Mouse (Mus musculus) forebrain, postnatal 0 days (tissue): ENCODE results near the gene Chid1. TPM values are rescaled to one million over a fixed set of nuclear protein-coding genes. Genes with fewer than 3 reads are reported as not detected.

Source experiments
- ATAC-seq: fragments of 200-750 bp; cut with Nextera tagmentation; 2 replicates; pipeline ENCODE4 v1.8.0; 2017; ENCODE audit warnings: mild to moderate bottlenecking, moderate library complexity
- DNase-seq: peaks from one replicate; pipeline ENCODE4 v3.0.0-alpha.2; 2015
- H3K27ac ChIP-seq: fragments of 300-500 bp; sonication (generic); 2 replicates; pipeline ENCODE4 v1.5.1; 2014; ENCODE audit warnings: low read depth, mild to moderate bottlenecking, antibody characterized with exemption, low read length, moderate library complexity, mixed read lengths
- H3K27me3 ChIP-seq: fragments of 300-500 bp; sonication (generic); 2 replicates; pipeline ENCODE4 v1.6.1; 2014; ENCODE audit warnings: mild to moderate bottlenecking, low read length, mixed read lengths; ENCODE audit not compliant: insufficient read depth
- H3K36me3 ChIP-seq: fragments of 300-500 bp; sonication (generic); 2 replicates; pipeline ENCODE4 v1.6.1; 2014; ENCODE audit warnings: mild to moderate bottlenecking, moderate library complexity; ENCODE audit not compliant: insufficient read depth
- H3K4me1 ChIP-seq: fragments of 300-500 bp; sonication (generic); 2 replicates; pipeline ENCODE4 v1.6.1; 2014; ENCODE audit warnings: antibody characterized with exemption; ENCODE audit not compliant: insufficient read depth
- H3K4me2 ChIP-seq: fragments of 300-500 bp; sonication (generic); 2 replicates; pipeline ENCODE4 v1.6.1; 2014; ENCODE audit warnings: low read depth, mild to moderate bottlenecking, moderate library complexity
- H3K4me3 ChIP-seq: fragments of 300-500 bp; sonication (generic); 2 replicates; pipeline ENCODE4 v1.5.1; 2014; ENCODE audit warnings: low read depth, low read length, mixed read lengths
- H3K9ac ChIP-seq: fragments of 300-500 bp; sonication (generic); 2 replicates; pipeline ENCODE4 v1.6.1; 2014; ENCODE audit warnings: mild to moderate bottlenecking
- H3K9me3 ChIP-seq: fragments of 300-500 bp; sonication (generic); 2 replicates; pipeline ENCODE4 v1.6.1; 2016; ENCODE audit warnings: low read length
- CTCF ChIP-seq: sonication (generic); IDR thresholded peaks from 2 replicates; pipeline ENCODE4 v1.5.1; 2016; ENCODE audit warnings: antibody characterized with exemption, control low read depth, low read depth
- WGBS: fragments of 180-500 bp; shearing (Covaris S2); extraction: QIAGEN DNeasy Blood & Tissue Kit; methylation state at CpG from one replicate; pipeline ENCODE4 v1.1.7; 2014; 5-methylcytosine and 5-hydroxymethylcytosine counted together
- polyA plus RNA-seq: library from polyadenylated mRNA; unstranded; fragments of >200 nt; fragmentation: Nextera tagmentation; extraction: Ambion mirVana; gene quantifications from 2 replicates; pipeline ENCODE4 v1.2.1, GENCODE M21; 2015
- total RNA-seq: library from RNA; depleted of rRNA; stranded (reverse); fragments of >200 nt; gene quantifications from 2 replicates; pipeline ENCODE4 v1.2.3, GENCODE M21; 2014

The Chid1 gene
- total and polyA plus RNA-seq, 2 experiments from 2014 or later, result 42.0 TPM

DNA sequence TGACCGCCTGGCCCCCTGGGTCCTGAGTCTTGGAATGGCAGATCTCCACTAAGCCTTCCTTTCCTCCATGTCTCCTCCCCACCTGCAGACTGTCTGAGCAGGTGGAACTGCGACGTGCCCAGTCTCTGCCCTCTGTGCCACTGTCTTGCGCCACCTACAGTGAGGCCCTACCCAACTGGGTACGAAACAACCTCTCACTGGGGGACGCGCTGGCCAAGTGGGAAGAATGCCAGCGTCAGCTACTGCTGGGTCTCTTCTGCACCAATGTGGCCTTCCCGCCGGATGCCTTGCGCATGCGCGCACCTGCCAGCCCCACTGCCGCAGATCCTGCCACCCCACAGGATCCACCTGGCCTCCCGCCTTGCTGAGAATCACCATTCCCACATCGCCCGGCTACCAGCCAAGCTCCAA, 80.4 kb downstream of the Chid1 start:
- ATAC-seq, result no peak
- peaks cover 16% of the 10 kb centered on the region for H3K36me3 ChIP-seq
- H3K27me3 ChIP-seq, result peaks cover 30% of the 10 kb centered on the region
- no peak overlapping the region for H3K9ac ChIP-seq
- H3K4me2 ChIP-seq, result no peak overlapping the region
- H3K27ac ChIP-seq, result no peak overlapping the region
- TF ChIP-seq CTCF, result no peak
- H3K4me3 ChIP-seq, result no peak overlapping the region
- 90% methylated on average over 17 of the region's 17 CpGs for WGBS
- no peak for DNase-seq
- no peaks in the 10 kb centered on the region for H3K9me3 ChIP-seq
- peaks cover 9% of the 10 kb centered on the region for H3K4me1 ChIP-seq

GRCm38 (mm10) chr7:141458661-141459060, 81.0 kb downstream of the Chid1 start:
- DNase-seq (no peak), ATAC-seq (no peak)
- no peak overlapping the region for H3K27ac ChIP-seq
- H3K4me2 ChIP-seq, result no peak overlapping the region
- H3K36me3 ChIP-seq, result peaks cover 16% of the 10 kb centered on the region
- 90% methylated on average over 11 of the region's 11 CpGs for WGBS
- no peaks in the 10 kb centered on the region for H3K9me3 ChIP-seq
- peaks cover 23% of the 10 kb centered on the region for H3K27me3 ChIP-seq
- peaks cover 9% of the 10 kb centered on the region for H3K4me1 ChIP-seq
- no peak for TF ChIP-seq CTCF
- no peak overlapping the region for H3K4me3 ChIP-seq
- no peak overlapping the region for H3K9ac ChIP-seq

- WGBS, result 76% methylated on average over 15 of the region's 15 CpGs
- TF ChIP-seq CTCF, result peak; percentile 48
These were observed 81.5 kb downstream of the Chid1 start for GRCm38 (mm10) chr7:141457986-141458660.

DNA sequence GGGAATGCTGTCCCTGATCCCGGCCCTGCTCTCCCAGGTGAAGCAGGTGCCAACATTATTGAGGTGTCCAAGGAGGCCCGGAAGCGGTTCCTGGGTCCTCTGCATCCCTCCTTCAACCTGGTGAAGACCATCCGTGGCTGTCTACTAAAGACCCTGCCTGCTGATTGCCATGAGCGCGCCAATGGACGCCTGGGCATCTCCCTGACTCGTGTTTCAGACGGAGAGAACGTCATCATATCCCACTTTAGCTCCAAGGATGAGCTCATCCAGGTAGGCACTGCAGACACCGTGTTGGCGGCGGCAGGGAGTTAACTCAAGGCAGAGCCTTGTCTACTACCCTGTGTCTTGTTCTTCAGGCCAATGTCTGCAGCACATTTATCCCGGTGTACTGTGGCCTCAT, 82.4 kb downstream of the Chid1 start:
- no peak for DNase-seq

More at GRCm38 (mm10) chr7:141457986-141458660, 81.5 kb downstream of the Chid1 start:
- DNase-seq (no peak), ATAC-seq (no peak)
- Histone ChIP-seq H3K4me1 (peaks cover 9% of the 10 kb centered on the region), H3K9ac (no peak overlapping the region), H3K9me3 (no peaks in the 10 kb centered on the region), H3K27me3 (peaks cover 23% of the 10 kb centered on the region), H3K4me2 (no peak overlapping the region), H3K4me3 (no peak overlapping the region), H3K27ac (no peak overlapping the region), H3K36me3 (peaks cover 16% of the 10 kb centered on the region)

DNA sequence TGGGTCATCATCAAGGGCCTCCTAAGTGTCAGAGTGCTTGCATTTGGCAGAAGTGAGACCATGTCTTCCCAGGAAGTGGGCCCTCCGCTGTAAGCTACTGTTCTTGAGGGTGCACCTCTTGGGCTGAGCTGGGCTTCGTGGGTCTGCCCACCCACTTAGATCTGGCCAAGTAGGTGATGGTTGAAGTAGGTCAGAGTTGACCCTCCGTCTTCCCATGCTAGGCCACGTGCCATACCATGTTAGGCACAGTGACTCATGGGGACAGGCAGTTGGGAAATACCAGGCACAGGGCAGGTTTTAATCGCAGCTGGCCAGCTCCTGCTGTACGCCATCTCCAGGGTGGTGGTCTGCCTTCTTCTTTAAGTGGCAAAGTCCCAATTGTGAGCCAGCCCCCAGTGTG, 82.9 kb downstream of the Chid1 start:
- Histone ChIP-seq H3K27ac (no peak overlapping the region), H3K4me2 (peak overlapping the region; percentile 92; the same call in 1 of the 2 replicates), H3K27me3 (peaks cover 13% of the 10 kb centered on the region), H3K4me3 (no peak overlapping the region), H3K36me3 (peaks cover 23% of the 10 kb centered on the region), H3K9me3 (no peaks in the 10 kb centered on the region), H3K9ac (no peak overlapping the region), H3K4me1 (peaks cover 9% of the 10 kb centered on the region)
- no peak for DNase-seq
- TF ChIP-seq CTCF, result no peak
- 89% methylated on average over 6 of the region's 6 CpGs for WGBS
- no peak for ATAC-seq

More for the DNA sequence above, 82.4 kb downstream of the Chid1 start:
- H3K27me3 ChIP-seq, result peaks cover 17% of the 10 kb centered on the region
- no peak overlapping the region for H3K27ac ChIP-seq
- H3K4me2 ChIP-seq, result no peak overlapping the region
- no peak overlapping the region for H3K4me3 ChIP-seq
- peaks cover 9% of the 10 kb centered on the region for H3K4me1 ChIP-seq
- no peak for ATAC-seq
- 95% methylated on average over 14 of the region's 14 CpGs for WGBS
- H3K9ac ChIP-seq, result no peak overlapping the region
- H3K36me3 ChIP-seq, result peaks cover 18% of the 10 kb centered on the region
- H3K9me3 ChIP-seq, result no peaks in the 10 kb centered on the region
- no peak for TF ChIP-seq CTCF

DNA sequence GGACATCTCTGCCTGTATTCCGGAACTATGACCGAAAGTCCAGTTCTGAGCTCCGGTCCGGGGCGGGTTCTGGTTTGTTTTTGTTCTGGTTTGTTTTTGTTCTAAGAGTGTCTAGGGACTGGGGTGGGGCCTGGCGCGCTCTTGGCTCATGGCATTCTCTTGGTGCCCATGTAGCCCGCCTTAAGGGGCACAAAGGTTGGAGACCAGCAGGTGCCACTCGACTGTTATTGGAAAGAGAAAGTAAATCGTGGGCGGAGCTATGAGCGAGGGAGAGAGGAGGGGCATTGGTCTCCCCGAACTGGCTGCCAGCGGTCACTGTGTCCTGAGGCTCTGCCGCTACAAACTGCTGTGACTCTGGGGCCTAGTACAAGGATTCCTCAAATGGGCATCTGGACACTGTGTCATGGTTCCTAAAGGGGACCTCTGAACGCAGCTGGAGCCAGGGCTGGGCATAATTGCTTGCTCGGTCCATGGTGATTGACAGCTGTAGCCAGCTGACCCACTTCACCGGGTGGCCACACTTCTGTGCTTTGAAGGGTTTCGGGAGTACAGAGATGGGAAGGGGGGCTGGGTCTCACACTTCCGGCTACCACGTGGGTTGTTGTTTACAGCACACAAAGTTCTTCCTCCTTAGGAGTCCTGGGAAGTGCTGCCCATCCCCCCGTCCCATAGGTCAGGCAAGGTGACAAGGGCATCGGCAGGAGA, 83.9 kb downstream of the Chid1 start:
- H3K4me3 ChIP-seq, result peak overlapping the region; percentile 56
- peak overlapping the region; percentile 66 for H3K27ac ChIP-seq
- DNase-seq (no peak), ATAC-seq (peak; percentile 12)
- no peaks in the 10 kb centered on the region for H3K9me3 ChIP-seq
- peak overlapping the region; percentile 65 for H3K9ac ChIP-seq
- TF ChIP-seq CTCF, result no peak
- H3K4me1 ChIP-seq, result peaks cover 9% of the 10 kb centered on the region
- WGBS, result 2% methylated on average over 23 of the region's 23 CpGs
- H3K4me2 ChIP-seq, result peak overlapping the region; percentile 92
- peaks cover 32% of the 10 kb centered on the region for H3K36me3 ChIP-seq
- peaks cover 3% of the 10 kb centered on the region; the same call in 1 of the 2 replicates for H3K27me3 ChIP-seq

- peak; percentile 35 for TF ChIP-seq CTCF
- H3K27me3 ChIP-seq, result no peaks in the 10 kb centered on the region
- H3K4me1 ChIP-seq, result peaks cover 9% of the 10 kb centered on the region
- H3K9me3 ChIP-seq, result no peaks in the 10 kb centered on the region
- ATAC-seq (peak; percentile 83), DNase-seq (peak; percentile 86)
- peak within 1 kb of the TSS; percentile 92 for H3K4me2 ChIP-seq
- H3K36me3 ChIP-seq, result peaks cover 37% of the 10 kb centered on the region
- H3K9ac ChIP-seq, result peak within 1 kb of the TSS; percentile 65
- H3K27ac ChIP-seq, result peak within 1 kb of the TSS; percentile 66
- WGBS, result under 1% methylated on average over 45 of the region's 45 CpGs
- peak within 1 kb of the TSS; percentile 56 for H3K4me3 ChIP-seq
These were observed 84.6 kb downstream of the Chid1 start, which contains the start of gene Pnpla2 for GRCm38 (mm10) chr7:141454967-141455551. Gene Pnpla2, plus strand, starts transcription at chr7:141455198.
